Mouse (Mus musculus) heart, embryonic 16.5 days (tissue): ENCODE measurements around the gene Slc2a8. TPM values are rescaled to one million over a fixed set of nuclear protein-coding genes. Genes with fewer than 3 reads are reported as not detected.

Experiments used
- ATAC-seq: fragments of 200-750 bp; cut with Nextera tagmentation; replicated peaks from 2 replicates; pipeline ENCODE4 v1.8.0; 2017; ENCODE audit warnings: moderate number of reproducible peaks; ENCODE audit not compliant: insufficient read depth, low FRiP score; ENCODE audit errors: extremely low read depth
- H3K27ac ChIP-seq: fragments of 300-500 bp; sonication (generic); 2 replicates; pipeline ENCODE4 v1.5.1; 2014; ENCODE audit warnings: mild to moderate bottlenecking, low read length, control low read depth, moderate library complexity
- H3K27me3 ChIP-seq: fragments of 300-500 bp; sonication (generic); 2 replicates; pipeline ENCODE4 v1.6.1; 2014; ENCODE audit warnings: low read length, mixed read lengths; ENCODE audit not compliant: control insufficient read depth, insufficient read depth
- H3K36me3 ChIP-seq: fragments of 300-500 bp; sonication (generic); 2 replicates; pipeline ENCODE4 v1.6.1; 2014; ENCODE audit not compliant: control insufficient read depth, insufficient read depth
- H3K4me1 ChIP-seq: fragments of 300-500 bp; sonication (generic); 2 replicates; pipeline ENCODE4 v1.6.1; 2014; ENCODE audit warnings: low read length, mixed read lengths; ENCODE audit not compliant: control insufficient read depth, insufficient read depth
- H3K4me2 ChIP-seq: fragments of 300-500 bp; sonication (generic); 2 replicates; pipeline ENCODE4 v1.6.1; 2014; ENCODE audit warnings: low read depth, mild to moderate bottlenecking, control low read depth, low read length
- H3K4me3 ChIP-seq: fragments of 300-500 bp; sonication (generic); 2 replicates; pipeline ENCODE4 v1.5.1; 2014; ENCODE audit warnings: mild to moderate bottlenecking, control low read depth, low read length
- H3K9ac ChIP-seq: fragments of 300-500 bp; sonication (generic); 2 replicates; pipeline ENCODE4 v1.6.1; 2014; ENCODE audit warnings: low read length, control low read depth
- H3K9me3 ChIP-seq: fragments of 300-500 bp; sonication (generic); replicated peaks from 2 replicates; pipeline ENCODE4 v1.6.1; 2016; ENCODE audit warnings: low read length; ENCODE audit not compliant: control insufficient read depth
- WGBS: fragments of 180-500 bp; shearing (Covaris S2); extraction: QIAGEN DNeasy Blood & Tissue Kit; methylation state at CpG from one replicate; pipeline ENCODE4 v1.1.7; 2014; 5-methylcytosine and 5-hydroxymethylcytosine counted together
- polyA plus RNA-seq: library from polyadenylated mRNA; unstranded; fragments of >200 nt; fragmentation: Nextera tagmentation; extraction: Ambion mirVana; gene quantifications from 2 replicates; pipeline ENCODE4 v1.2.1, GENCODE M21; 2015

Gene Slc2a8
- polyA plus RNA-seq, 1 experiment from 2014 or later, result 24.3 TPM

- H3K36me3 ChIP-seq, result peaks cover 22% of the 10 kb centered on the region
- H3K9ac ChIP-seq, result peak overlapping the region; percentile 90
- no peaks in the 10 kb centered on the region for H3K9me3 ChIP-seq
- peak overlapping the region; percentile 84 for H3K4me3 ChIP-seq
- peak; percentile 78 for ATAC-seq
- H3K4me2 ChIP-seq, result peak overlapping the region; percentile 96
- WGBS, result under 1% methylated on average over 55 of the region's 55 CpGs
- H3K4me1 ChIP-seq, result peaks cover 51% of the 10 kb centered on the region
- no peaks in the 10 kb centered on the region for H3K27me3 ChIP-seq
- H3K27ac ChIP-seq, result peak overlapping the region; percentile 100
Measured at GRCm38 (mm10) chr2:32966689-32967631, 14.9 kb downstream of the Slc2a8 start.

DNA sequence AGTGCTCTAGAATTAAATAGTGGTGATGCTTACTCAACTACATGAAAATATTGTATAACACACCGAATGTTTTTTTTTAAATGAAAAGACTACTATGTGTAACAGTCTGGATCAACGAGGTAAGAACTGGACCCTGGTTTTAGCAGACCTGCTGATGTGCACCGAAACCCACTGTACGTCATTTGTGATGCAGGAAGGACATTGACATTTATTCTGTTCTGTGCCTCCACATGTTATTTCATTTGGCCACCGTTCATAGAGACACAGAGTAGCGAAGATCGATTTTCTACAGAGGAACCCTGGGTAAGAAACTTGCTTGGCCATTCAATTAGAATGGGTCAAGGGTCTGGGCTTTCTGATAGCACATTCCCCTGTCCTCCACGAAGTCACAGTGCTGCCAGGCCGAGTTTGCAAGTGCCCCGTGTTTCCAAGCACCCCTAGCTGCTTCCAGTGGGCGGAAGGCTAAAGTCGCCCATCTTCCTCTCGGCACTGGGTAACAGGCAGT lies 15.6 kb downstream of the Slc2a8 start:
- Histone ChIP-seq H3K9ac (peak overlapping the region; percentile 90), H3K27me3 (no peaks in the 10 kb centered on the region), H3K4me1 (peaks cover 50% of the 10 kb centered on the region), H3K4me2 (peak overlapping the region; percentile 96), H3K9me3 (no peaks in the 10 kb centered on the region), H3K36me3 (peaks cover 22% of the 10 kb centered on the region), H3K4me3 (peak overlapping the region; percentile 84), H3K27ac (peak overlapping the region; percentile 100)
- no peak for ATAC-seq
- 8% methylated on average over 13 of the region's 13 CpGs for WGBS

GRCm38 (mm10) chr2:32965511-32966183 lies 16.2 kb downstream of the Slc2a8 start:
- Histone ChIP-seq H3K4me1 (peaks cover 53% of the 10 kb centered on the region), H3K4me2 (peak overlapping the region; percentile 96; the same call in 1 of the 2 replicates), H3K9ac (no peak overlapping the region), H3K9me3 (no peaks in the 10 kb centered on the region), H3K4me3 (no peak overlapping the region), H3K27me3 (no peaks in the 10 kb centered on the region), H3K36me3 (peaks cover 22% of the 10 kb centered on the region), H3K27ac (peak overlapping the region; percentile 26; the same call in 1 of the 2 replicates)
- WGBS, result 16% methylated on average over 7 of the region's 7 CpGs
- ATAC-seq, result no peak

- Histone ChIP-seq H3K4me3 (no peak overlapping the region), H3K9ac (no peak overlapping the region), H3K9me3 (no peaks in the 10 kb centered on the region), H3K36me3 (peaks cover 22% of the 10 kb centered on the region), H3K27me3 (no peaks in the 10 kb centered on the region), H3K4me1 (peaks cover 52% of the 10 kb centered on the region), H3K4me2 (no peak overlapping the region), H3K27ac (no peak overlapping the region)
- WGBS, result 40% methylated on average over 10 of the region's 10 CpGs
- no peak for ATAC-seq
Measured at GRCm38 (mm10) chr2:32964659-32965457, 17.0 kb downstream of the Slc2a8 start.

- no peak for ATAC-seq
- WGBS, result 85% methylated on average over 1 of the region's 1 CpGs
- Histone ChIP-seq H3K36me3 (peaks cover 22% of the 10 kb centered on the region), H3K27ac (no peak overlapping the region), H3K4me3 (no peak overlapping the region), H3K4me2 (no peak overlapping the region; the same call in 1 of the 2 replicates), H3K9me3 (no peaks in the 10 kb centered on the region), H3K4me1 (peaks cover 45% of the 10 kb centered on the region), H3K27me3 (no peaks in the 10 kb centered on the region), H3K9ac (no peak overlapping the region)
Measured at GRCm38 (mm10) chr2:32963981-32964380, 17.9 kb downstream of the Slc2a8 start.

GRCm38 (mm10) chr2:32963544-32963943 lies 18.3 kb downstream of the Slc2a8 start:
- 68% methylated on average over 4 of the region's 4 CpGs for WGBS
- ATAC-seq, result no peak
- Histone ChIP-seq H3K9me3 (no peaks in the 10 kb centered on the region), H3K9ac (peak overlapping the region; percentile 91; the same call in 1 of the 2 replicates), H3K27me3 (no peaks in the 10 kb centered on the region), H3K4me2 (peak overlapping the region; percentile 84), H3K36me3 (peaks cover 22% of the 10 kb centered on the region), H3K4me3 (peak overlapping the region; percentile 72), H3K4me1 (peaks cover 41% of the 10 kb centered on the region), H3K27ac (no peak overlapping the region)

DNA sequence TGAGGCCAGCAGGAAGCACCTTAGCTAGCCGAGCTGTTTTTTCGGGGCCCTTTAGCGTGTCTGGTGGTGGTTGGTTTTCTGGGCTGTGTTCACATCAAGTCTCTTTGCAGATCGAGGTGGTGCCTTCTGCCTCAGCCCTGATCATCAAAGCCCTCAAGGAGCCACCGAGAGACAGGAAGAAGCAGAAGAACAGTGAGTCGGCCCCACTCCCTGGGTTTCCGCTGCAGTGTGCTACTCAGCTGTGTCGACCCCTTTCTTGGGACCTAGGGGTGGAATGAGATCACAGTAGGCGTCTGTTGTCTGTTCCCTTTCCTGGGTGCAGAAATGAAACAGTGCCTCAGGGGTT lies 19.0 kb downstream of the Slc2a8 start:
- ATAC-seq, result no peak
- H3K9me3 ChIP-seq, result no peaks in the 10 kb centered on the region
- H3K27me3 ChIP-seq, result no peaks in the 10 kb centered on the region
- H3K4me3 ChIP-seq, result peak overlapping the region; percentile 72
- peak overlapping the region; percentile 91 for H3K27ac ChIP-seq
- peak overlapping the region; percentile 91 for H3K9ac ChIP-seq
- H3K4me2 ChIP-seq, result peak overlapping the region; percentile 84
- peaks cover 22% of the 10 kb centered on the region for H3K36me3 ChIP-seq
- H3K4me1 ChIP-seq, result peaks cover 34% of the 10 kb centered on the region
- 10% methylated on average over 9 of the region's 9 CpGs for WGBS

DNA sequence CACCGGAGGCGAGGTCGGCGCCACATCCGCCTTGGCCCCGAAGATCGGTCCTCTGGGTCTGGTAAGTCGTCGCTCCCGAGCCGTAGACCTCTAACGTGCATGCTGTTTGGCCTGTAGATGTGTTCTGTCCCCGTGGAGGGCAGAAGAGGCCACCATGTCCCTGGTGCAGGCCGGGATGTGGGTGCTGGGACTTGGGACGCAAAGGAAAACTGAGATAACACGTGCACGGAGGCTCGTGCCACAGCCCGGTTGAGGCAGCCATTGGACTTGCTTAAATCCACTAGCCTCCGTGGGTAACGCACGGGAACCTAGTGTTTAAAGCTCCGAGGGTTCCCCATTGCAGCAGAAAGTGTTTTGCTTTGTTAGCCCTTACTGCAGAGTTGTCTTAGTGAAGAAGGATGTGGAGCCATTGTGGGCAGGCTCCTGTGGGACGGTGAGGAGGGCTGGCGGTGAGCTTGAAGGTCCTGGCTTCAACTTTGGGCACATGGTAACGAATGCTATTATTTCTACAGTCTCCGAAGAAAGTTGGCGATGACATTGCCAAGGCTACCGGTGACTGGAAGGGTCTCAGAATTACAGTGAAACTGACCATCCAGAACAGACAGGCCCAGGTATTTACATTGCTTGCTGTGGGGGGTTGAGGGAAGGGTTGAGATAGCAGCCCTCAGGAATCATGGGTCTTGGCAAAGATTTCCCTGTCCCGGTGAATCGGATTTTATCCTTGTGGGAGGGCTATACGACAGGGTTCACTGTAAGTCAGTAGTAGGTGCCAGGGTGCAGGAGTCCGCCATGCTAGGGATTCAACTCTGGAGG lies 19.6 kb downstream of the Slc2a8 start:
- 2% methylated on average over 33 of the region's 33 CpGs for WGBS
- H3K9ac ChIP-seq, result peak overlapping the region; percentile 91
- H3K9me3 ChIP-seq, result no peaks in the 10 kb centered on the region
- H3K4me1 ChIP-seq, result peaks cover 29% of the 10 kb centered on the region
- ATAC-seq, result no peak; the same call in 1 of the 2 replicates
- peak overlapping the region; percentile 72 for H3K4me3 ChIP-seq
- H3K4me2 ChIP-seq, result peak overlapping the region; percentile 84
- H3K27ac ChIP-seq, result peak overlapping the region; percentile 91
- peaks cover 25% of the 10 kb centered on the region for H3K36me3 ChIP-seq
- no peaks in the 10 kb centered on the region for H3K27me3 ChIP-seq
